Mouse (Mus musculus) cerebral cortex, adult 2 months (tissue): ENCODE measurements around the gene Fut7.

Source experiments
- WGBS: fragments of 180-500 bp; shearing (Covaris S2); methylation state at CpG from one replicate; pipeline ENCODE4 v1.1.7; 2018; 5-methylcytosine and 5-hydroxymethylcytosine counted together

Fut7 gene

GRCm38 (mm10) chr2:25460551-25461309 lies 37.7 kb downstream of the Fut7 start, which contains the start of gene Paxx:
TSS of gene Paxx (minus strand) at chr2:25461094.
- WGBS: under 1% methylated on average over 48 of the region's 48 CpGs

DNA sequence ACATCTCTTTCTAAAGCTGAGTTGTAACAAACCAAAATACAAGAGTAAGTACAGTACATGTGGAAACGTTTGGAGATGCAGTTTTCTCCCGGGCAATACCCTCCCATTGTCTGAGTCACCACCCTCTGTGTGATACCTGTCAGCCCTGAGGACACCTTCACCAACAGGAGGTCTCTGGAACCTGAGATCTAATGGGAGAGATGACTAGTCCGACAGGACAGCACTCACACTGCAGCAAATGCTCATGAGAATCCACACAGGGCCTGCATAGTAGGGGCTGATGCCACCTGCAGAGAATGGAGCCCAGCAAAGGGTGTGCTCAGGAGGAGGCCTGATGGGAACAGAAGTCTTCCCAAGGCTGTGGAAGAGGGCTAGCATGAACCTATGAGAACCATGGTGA lies 38.3 kb downstream of the Fut7 start:
- 17% methylated on average over 3 of the region's 3 CpGs for WGBS

DNA sequence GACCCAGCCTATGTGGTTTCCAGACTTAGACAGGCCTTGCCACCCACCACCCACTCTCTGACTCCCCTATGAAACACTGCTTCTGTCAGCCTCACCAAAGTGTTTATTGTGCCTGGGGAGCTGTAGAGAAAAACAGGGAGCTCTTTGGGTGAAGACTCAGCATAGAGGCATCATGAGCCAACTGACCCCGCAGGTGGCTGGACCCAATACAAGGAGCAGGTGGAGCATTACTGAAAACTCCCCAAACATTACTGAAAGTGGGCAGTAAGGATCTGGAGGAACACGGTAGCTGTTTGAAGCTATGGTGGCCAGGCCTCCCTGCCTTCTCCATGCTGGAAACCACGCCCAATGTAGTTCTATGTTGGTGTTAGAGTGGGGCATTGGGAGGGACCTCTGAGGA lies 40.6 kb downstream of the Fut7 start:
- 94% methylated on average over 3 of the region's 3 CpGs for WGBS

- 94% methylated on average over 2 of the region's 2 CpGs for WGBS
Measured at GRCm38 (mm10) chr2:25465256-25465655, 42.2 kb downstream of the Fut7 start.

- 55% methylated on average over 10 of the region's 10 CpGs for WGBS
Measured at GRCm38 (mm10) chr2:25465816-25466635, 43.0 kb downstream of the Fut7 start.

- WGBS: 76% methylated on average over 14 of the region's 14 CpGs
Measured at GRCm38 (mm10) chr2:25467606-25468303, 44.7 kb downstream of the Fut7 start.

GRCm38 (mm10) chr2:25468962-25469915 lies 46.2 kb downstream of the Fut7 start:
- WGBS: 68% methylated on average over 10 of the region's 10 CpGs

DNA sequence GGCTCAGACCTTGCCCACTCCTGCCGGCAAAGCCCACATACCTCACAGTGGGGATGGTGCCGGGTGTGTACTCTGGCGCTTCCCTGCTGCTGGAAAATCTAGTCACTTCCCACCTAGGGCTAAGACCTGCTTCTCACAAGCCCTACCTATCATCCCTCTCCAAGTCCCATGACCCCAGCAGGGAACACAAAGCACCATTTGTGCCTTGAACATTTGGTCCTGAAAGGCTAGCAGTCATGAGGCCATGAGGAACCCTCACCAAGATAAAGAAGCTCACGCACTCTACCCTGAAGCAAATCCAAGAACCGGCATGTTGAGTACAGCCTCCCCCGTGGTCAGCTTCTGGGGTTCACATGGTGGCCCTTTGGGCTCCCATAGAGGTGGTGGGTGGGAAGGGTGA lies 46.9 kb downstream of the Fut7 start, which contains the start of gene Ptgds:
Gene Ptgds (minus strand): TSS at position 78 of the 400 bp plus-strand sequence.
- 59% methylated on average over 6 of the region's 6 CpGs for WGBS

DNA sequence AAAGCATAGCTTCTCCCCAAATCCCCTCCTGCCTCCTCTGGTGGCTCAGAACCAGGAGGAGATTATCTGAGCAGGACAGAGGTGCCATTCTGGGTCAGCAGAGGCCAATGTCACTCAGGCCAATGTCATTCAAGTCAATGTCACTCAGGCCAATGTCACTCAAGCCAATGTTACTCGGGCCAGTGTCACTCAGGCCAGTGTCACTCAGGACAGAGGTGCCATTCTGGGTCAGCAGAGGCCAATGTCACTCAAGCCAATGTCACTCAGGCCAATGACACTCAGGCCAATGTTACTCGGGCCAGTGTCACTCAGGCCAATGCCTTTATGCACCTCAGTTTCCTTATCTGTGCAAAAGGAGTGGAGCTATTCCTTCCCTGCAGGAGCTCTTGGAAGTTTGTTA lies 49.5 kb downstream of the Fut7 start:
- 81% methylated on average over 2 of the region's 2 CpGs for WGBS
